Mouse (Mus musculus): ENCODE data around the gene Myo3b. TPM values are rescaled to one million over a fixed set of nuclear protein-coding genes. Genes with fewer than 3 reads are reported as not detected.

Gene Myo3b
- polyA plus RNA-seq, 1 experiment, result 0.14 TPM

- H3K27ac ChIP-seq (ENCODE audit: control insufficient read depth, insufficient read depth, low read depth, low read length), result no peak overlapping the region
- TF ChIP-seq POLR2A (IDR thresholded peaks at IDR 0.05; ENCODE audit: control insufficient read depth, low read depth, low read length) (no peak), CTCF (IDR thresholded peaks at IDR 0.05; ENCODE audit: control insufficient read depth, insufficient read depth, insufficient replicate concordance, low read depth, low read length) (no peak)
- H3K27me3 ChIP-seq (ENCODE audit: control insufficient read depth, insufficient read depth, low read length), result no peaks in the 10 kb centered on the region
- H3K36me3 ChIP-seq (ENCODE audit: control insufficient read depth, insufficient read depth, low read length), result no peaks in the 10 kb centered on the region
- no peak overlapping the region for H3K4me3 ChIP-seq (ENCODE audit: control insufficient read depth, low read depth, low read length)
- no peaks in the 10 kb centered on the region for H3K4me1 ChIP-seq (ENCODE audit: control insufficient read depth, insufficient read depth, low read length)
Observed at GRCm38 (mm10) chr2:70118376-70119264, 79.7 kb downstream of the Myo3b start.

- Histone ChIP-seq H3K4me1 (ENCODE audit: control insufficient read depth, insufficient read depth, low read length) (no peaks in the 10 kb centered on the region), H3K36me3 (ENCODE audit: control insufficient read depth, insufficient read depth, low read length) (no peaks in the 10 kb centered on the region)
Observed at GRCm38 (mm10) chr2:70119265-70119663, 80.3 kb downstream of the Myo3b start.

GRCm38 (mm10) chr2:70126330-70126729 is 87.4 kb downstream of the Myo3b start:
- Histone ChIP-seq H3K4me3 (ENCODE audit: control insufficient read depth, low read depth, low read length) (no peak overlapping the region), H3K27me3 (ENCODE audit: control insufficient read depth, insufficient read depth, low read length) (no peaks in the 10 kb centered on the region), H3K4me1 (ENCODE audit: control insufficient read depth, insufficient read depth, low read length) (no peaks in the 10 kb centered on the region), H3K36me3 (ENCODE audit: control insufficient read depth, insufficient read depth, low read length) (no peaks in the 10 kb centered on the region), H3K27ac (ENCODE audit: control insufficient read depth, insufficient read depth, low read depth, low read length) (no peak overlapping the region)
- no peak for TF ChIP-seq CTCF (IDR thresholded peaks at IDR 0.05; ENCODE audit: control insufficient read depth, insufficient read depth, insufficient replicate concordance, low read depth, low read length)
- no peak for TF ChIP-seq POLR2A (IDR thresholded peaks at IDR 0.05; ENCODE audit: control insufficient read depth, low read depth, low read length)

More at GRCm38 (mm10) chr2:70119265-70119663, 80.3 kb downstream of the Myo3b start:
- no peak overlapping the region for H3K4me3 ChIP-seq (ENCODE audit: control insufficient read depth, low read depth, low read length)
- TF ChIP-seq POLR2A (IDR thresholded peaks at IDR 0.05; ENCODE audit: control insufficient read depth, low read depth, low read length), result no peak
- no peak for TF ChIP-seq CTCF (IDR thresholded peaks at IDR 0.05; ENCODE audit: control insufficient read depth, insufficient read depth, insufficient replicate concordance, low read depth, low read length)
- H3K27me3 ChIP-seq (ENCODE audit: control insufficient read depth, insufficient read depth, low read length), result no peaks in the 10 kb centered on the region
- H3K27ac ChIP-seq (ENCODE audit: control insufficient read depth, insufficient read depth, low read depth, low read length), result no peak overlapping the region

- Histone ChIP-seq H3K36me3 (ENCODE audit: control insufficient read depth, insufficient read depth, low read length) (no peaks in the 10 kb centered on the region), H3K4me1 (ENCODE audit: control insufficient read depth, insufficient read depth, low read length) (no peaks in the 10 kb centered on the region), H3K27me3 (ENCODE audit: control insufficient read depth, insufficient read depth, low read length) (no peaks in the 10 kb centered on the region), H3K4me3 (ENCODE audit: control insufficient read depth, low read depth, low read length) (no peak overlapping the region), H3K27ac (ENCODE audit: control insufficient read depth, insufficient read depth, low read depth, low read length) (no peak overlapping the region)
- TF ChIP-seq POLR2A (IDR thresholded peaks at IDR 0.05; ENCODE audit: control insufficient read depth, low read depth, low read length) (no peak), CTCF (IDR thresholded peaks at IDR 0.05; ENCODE audit: control insufficient read depth, insufficient read depth, insufficient replicate concordance, low read depth, low read length) (peak; percentile 76; the same call in 1 of the 2 replicates)
Observed at GRCm38 (mm10) chr2:70126783-70127182, 87.9 kb downstream of the Myo3b start.

GRCm38 (mm10) chr2:70127351-70128148 is 88.6 kb downstream of the Myo3b start:
- H3K27me3 ChIP-seq (ENCODE audit: control insufficient read depth, insufficient read depth, low read length), result no peaks in the 10 kb centered on the region

GRCm38 (mm10) chr2:70128590-70128989 is 89.7 kb downstream of the Myo3b start:
- Histone ChIP-seq H3K27me3 (ENCODE audit: control insufficient read depth, insufficient read depth, low read length) (no peaks in the 10 kb centered on the region), H3K27ac (ENCODE audit: control insufficient read depth, insufficient read depth, low read depth, low read length) (no peak overlapping the region), H3K36me3 (ENCODE audit: control insufficient read depth, insufficient read depth, low read length) (no peaks in the 10 kb centered on the region), H3K4me3 (ENCODE audit: control insufficient read depth, low read depth, low read length) (no peak overlapping the region), H3K4me1 (ENCODE audit: control insufficient read depth, insufficient read depth, low read length) (no peaks in the 10 kb centered on the region)
- no peak for TF ChIP-seq POLR2A (IDR thresholded peaks at IDR 0.05; ENCODE audit: control insufficient read depth, low read depth, low read length)

More at GRCm38 (mm10) chr2:70127351-70128148, 88.6 kb downstream of the Myo3b start:
- H3K4me1 ChIP-seq (ENCODE audit: control insufficient read depth, insufficient read depth, low read length), result no peaks in the 10 kb centered on the region
- H3K27ac ChIP-seq (ENCODE audit: control insufficient read depth, insufficient read depth, low read depth, low read length), result no peak overlapping the region
- no peak for TF ChIP-seq CTCF (IDR thresholded peaks at IDR 0.05; ENCODE audit: control insufficient read depth, insufficient read depth, insufficient replicate concordance, low read depth, low read length)
- no peaks in the 10 kb centered on the region for H3K36me3 ChIP-seq (ENCODE audit: control insufficient read depth, insufficient read depth, low read length)
- H3K4me3 ChIP-seq (ENCODE audit: control insufficient read depth, low read depth, low read length), result no peak overlapping the region

- no peak for TF ChIP-seq POLR2A (IDR thresholded peaks at IDR 0.05; ENCODE audit: control insufficient read depth, low read depth, low read length)
- TF ChIP-seq CTCF (IDR thresholded peaks at IDR 0.05; ENCODE audit: control insufficient read depth, insufficient read depth, insufficient replicate concordance, low read depth, low read length), result no peak
Observed at GRCm38 (mm10) chr2:70129566-70129965, 90.6 kb downstream of the Myo3b start.

More at GRCm38 (mm10) chr2:70129566-70129965, 90.6 kb downstream of the Myo3b start:
- Histone ChIP-seq H3K4me3 (ENCODE audit: control insufficient read depth, low read depth, low read length) (no peak overlapping the region), H3K36me3 (ENCODE audit: control insufficient read depth, insufficient read depth, low read length) (no peaks in the 10 kb centered on the region), H3K27me3 (ENCODE audit: control insufficient read depth, insufficient read depth, low read length) (no peaks in the 10 kb centered on the region), H3K27ac (ENCODE audit: control insufficient read depth, insufficient read depth, low read depth, low read length) (no peak overlapping the region), H3K4me1 (ENCODE audit: control insufficient read depth, insufficient read depth, low read length) (no peaks in the 10 kb centered on the region)
